Mouse (Mus musculus) E14TG2a.4 (cell line): Measurements from ENCODE around the gene Tcf23.

Experiments
- CTCF ChIP-seq: conservative IDR thresholded peaks from 2 replicates; pipeline ENCODE4 v1.5.1; 2014; ENCODE audit warnings: low read length
- NANOG ChIP-seq: IDR thresholded peaks from 2 replicates; pipeline ENCODE4 v1.6.1; 2014; ENCODE audit warnings: borderline replicate concordance, low read length, mixed read lengths

DNA sequence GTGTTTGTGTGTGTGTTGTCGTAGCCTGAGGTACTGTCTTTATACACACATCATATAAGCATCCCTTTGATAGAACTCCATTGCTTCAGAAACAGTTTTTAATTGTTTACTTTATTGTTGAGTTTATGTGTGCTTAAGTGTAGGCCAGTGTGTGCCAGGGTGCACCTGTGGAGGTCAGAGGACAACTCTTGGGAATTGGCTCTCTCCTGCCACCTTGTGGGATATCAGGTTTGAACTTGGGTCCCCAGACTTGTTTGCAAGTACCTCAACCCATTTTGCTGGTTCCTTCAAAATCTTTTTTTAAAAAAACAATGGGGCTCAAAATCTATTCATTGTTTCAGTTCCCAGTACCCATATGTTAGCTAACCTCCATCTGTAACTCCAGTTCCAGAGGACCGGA lies 25.5 kb upstream of the Tcf23 start:
- TF ChIP-seq CTCF (peak; percentile 29), NANOG (no peak)
